Mouse (Mus musculus): ENCODE results near the gene Lemd1.

The Lemd1 gene

DNA sequence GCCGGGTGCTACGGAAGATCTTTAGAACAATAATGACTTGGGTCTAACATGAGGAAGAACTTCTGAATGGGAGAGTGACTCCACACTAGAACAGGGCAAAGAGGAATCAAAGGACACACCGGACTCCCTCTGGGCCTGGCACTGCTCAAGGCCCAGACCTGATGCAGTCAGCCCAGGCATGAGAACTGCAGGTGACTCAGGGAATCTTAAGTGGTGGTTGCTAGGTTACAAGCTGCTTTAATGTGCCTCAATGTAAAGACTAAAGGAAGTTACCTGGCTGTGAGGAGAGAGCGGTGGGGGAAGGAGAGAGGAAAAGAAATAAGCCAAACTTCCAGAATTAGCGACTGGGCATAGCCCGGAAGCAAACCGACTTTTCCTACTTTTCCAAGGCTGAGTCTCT is 104.3 kb downstream of the Lemd1 start:
- no peak for DNase-seq

DNA sequence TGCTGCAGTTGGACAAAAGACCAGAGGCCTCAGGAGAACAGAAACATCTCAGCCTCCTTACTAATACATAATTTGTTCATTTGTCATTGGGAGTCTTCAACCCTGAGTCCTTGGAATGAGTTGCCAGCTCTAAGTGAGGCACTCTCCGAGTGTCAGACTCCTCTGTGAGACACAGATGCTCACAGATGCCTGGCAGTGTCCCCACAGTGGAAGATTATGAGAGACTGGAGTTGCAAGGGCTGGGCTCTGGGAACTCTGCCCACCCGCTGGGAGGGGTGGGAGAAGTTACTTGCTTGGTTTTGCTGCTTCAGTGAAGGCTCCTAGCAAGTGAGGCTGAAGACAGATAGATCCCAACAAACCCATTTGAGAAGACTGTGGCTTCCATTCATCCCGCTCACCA is 104.8 kb downstream of the Lemd1 start:
- no peak for DNase-seq

DNA sequence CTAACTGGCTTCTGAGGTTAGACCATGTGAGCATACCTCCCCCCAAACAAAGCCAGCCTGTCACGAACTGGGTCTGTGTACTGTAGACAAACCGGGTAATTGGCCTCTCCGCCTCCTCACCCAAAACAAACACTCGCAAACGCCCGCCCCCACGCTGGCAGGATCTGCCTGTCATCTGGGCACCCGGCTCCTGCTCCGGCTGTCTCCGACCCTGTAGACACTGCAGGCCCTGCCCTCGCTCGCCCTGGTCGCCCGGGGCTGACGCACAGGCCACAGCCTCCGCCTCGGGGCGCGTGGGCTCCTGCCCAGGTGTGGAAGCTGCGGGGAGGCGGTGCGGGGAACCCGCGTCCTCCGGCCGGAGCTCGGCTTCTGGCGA is 107.2 kb downstream of the Lemd1 start, which contains the start of gene Klhdc8a:
Klhdc8a (plus strand) TSS at position 202 of the 376 bp plus-strand sequence.
- peak; percentile 84 for DNase-seq

DNA sequence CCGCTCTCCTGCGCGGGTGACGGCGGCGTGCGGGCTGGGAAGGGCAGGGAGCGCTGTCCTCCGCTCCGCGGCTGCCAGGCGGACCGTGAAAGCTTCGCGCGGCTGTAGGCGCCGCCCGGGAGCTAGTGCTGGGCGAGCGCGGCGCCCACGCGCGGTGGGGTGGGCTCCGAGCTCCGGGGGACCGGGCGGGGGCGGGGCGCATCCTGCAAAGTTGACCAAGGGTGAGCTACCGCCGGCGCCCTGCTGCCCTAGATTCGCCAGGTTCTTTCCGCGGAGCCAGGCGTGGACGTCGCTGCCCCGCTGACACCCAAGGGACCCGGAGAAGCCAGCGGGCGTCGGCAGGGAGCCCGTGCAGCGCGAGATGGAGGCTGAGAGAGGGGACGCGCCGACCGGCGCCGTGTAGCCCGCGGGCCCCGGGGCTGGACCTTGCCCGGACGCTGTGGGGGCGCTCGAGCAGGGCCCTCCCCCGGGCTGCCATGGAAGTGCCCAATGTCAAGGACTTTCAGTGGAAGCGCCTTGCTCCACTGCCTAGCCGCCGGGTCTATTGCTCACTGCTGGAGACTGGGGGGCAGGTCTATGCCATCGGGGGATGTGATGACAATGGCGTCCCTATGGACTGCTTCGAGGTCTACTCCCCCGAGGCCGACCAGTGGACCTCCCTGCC is 107.7 kb downstream of the Lemd1 start:
- peak; percentile 78 for DNase-seq

DNA sequence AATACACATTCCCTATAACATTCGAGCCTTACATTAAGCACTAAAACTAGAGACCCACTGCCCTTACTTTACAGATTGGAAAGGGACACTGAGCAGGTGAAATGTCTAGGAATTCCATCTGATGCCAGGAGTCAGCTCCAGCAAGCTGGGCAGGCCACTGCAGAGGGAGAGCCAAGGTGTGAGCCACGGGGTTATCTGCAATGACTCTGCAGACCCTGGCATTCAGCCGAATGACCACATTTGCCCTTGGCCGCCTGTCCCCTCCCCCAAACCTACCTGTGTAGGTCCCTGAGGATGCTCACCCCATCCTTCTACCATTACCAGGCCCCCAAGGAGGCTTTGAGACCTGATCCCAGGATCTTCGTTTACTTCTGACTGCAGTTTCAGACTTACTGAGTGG is 108.5 kb downstream of the Lemd1 start:
- DNase-seq: no peak

DNA sequence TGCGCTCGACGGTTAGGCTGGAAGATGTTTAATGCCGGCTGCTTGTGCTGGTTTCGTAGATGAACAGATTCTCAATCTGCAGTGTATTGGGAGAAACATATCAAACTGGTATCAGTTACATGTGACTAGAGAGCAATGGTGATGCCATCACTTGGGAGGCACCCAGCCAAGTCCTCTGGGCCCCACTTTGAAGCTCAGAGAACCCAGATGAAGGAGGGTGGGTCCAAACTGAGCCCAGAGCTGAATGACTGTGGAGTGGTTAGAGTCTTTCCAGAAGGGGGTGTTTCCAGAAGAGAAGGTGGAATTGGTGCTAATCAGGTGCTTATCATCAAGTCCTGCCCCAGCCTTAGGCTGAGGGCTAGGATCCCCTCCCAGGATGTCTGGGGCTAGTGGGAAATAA is 110.0 kb downstream of the Lemd1 start:
- DNase-seq: no peak

- DNase-seq: no peak
These were observed 111.2 kb downstream of the Lemd1 start for GRCm38 (mm10) chr1:132302341-132302866.

- no peak for DNase-seq
These were observed 113.5 kb downstream of the Lemd1 start for GRCm38 (mm10) chr1:132304618-132305214.

- peak; percentile 76 for DNase-seq
These were observed 114.9 kb downstream of the Lemd1 start for GRCm38 (mm10) chr1:132306160-132306559.

GRCm38 (mm10) chr1:132306808-132307207 is 115.6 kb downstream of the Lemd1 start:
- DNase-seq: no peak

DNA sequence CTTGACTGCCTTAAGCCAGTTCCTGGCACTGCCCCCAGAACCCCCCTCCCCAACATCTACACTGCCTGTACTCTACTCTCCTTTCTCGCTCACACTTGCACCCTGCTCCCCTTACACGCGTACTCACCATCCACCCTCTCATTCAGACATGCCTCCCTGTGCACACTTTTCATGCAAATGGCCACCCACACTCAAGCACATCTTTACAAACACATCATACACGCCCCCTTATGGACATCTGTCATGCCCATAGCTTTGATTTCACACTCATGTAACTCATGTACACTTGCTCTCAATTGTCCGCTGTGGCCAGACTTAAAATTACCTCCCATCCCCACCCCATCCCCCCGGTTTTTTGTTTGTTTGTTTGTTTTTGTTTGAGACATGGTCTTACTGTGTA is 116.7 kb downstream of the Lemd1 start:
- no peak for DNase-seq

- no peak for DNase-seq
These were observed 117.4 kb downstream of the Lemd1 start for GRCm38 (mm10) chr1:132308674-132309073.

All from retina, postnatal 1 day (tissue).